Mouse (Mus musculus) heart, adult 18-20 months (tissue): ENCODE results near the gene Bub1b. TPM values are rescaled to one million over a fixed set of nuclear protein-coding genes. Genes with fewer than 3 reads are reported as not detected.
A peak's percentile ranks its signal among the peaks of the same experiment; 100 is the strongest.

ENCODE experiments used
- DNase-seq, 2 experiments: peaks; one replicate each; pipeline ENCODE4 v3.0.0; 2021 to 2022; ENCODE audit warnings: mixed read lengths in 1 of 2
- total RNA-seq, 2 experiments: library from RNA; stranded (reverse); gene quantifications; 2 replicates each; pipeline ENCODE4 v1.2.3; 2021

The Bub1b gene
- total RNA-seq, 2 experiments from 2014 or later, result 0.82 to 1.8 TPM

DNA sequence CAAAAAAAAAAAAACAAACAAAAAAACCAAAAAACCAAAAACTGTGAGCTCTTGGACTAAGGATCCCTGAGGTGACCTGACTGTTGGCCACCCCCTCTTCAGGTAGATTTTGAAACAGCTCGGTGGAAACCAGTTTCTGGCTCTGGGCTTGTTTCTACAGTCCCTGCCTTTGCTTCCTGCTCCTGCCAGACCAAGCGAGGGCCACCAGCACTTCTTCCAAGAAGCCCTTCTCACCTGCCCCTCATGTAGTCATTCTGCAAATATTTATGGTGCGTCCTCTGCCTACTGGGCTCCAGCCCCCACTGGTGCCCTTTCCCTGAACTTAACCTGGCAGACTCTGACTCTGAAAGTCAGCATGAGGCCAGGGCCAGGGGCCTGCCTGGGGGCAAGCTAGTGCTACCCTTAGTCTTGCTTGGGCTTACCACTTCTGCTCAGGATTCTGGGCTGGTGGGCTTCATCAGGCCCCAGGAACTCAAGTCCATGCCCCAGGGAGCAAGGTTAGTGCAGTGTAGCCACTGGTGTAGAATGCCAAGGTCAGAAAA is 67.0 kb downstream of the Bub1b start:
- DNase-seq, result no peak

DNA sequence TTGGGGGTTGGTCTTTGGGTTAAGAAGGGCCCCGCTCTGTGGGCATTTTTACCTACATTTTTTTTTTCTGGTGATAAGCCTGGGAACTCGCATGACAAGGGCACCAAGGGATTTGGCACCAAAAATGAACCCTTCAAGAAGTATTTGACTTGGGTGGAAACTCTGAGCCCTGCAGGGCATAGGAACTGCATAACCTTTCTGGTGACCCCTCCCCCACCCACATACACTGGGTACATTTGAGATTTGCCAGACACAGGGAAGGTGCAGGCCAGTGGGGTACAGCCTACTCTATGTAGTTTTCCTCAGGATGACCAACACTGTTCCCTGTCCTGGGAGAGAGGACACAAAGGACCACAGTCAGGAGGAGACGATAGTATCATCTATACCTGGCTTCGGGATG is 67.6 kb downstream of the Bub1b start:
- no peak for DNase-seq

DNA sequence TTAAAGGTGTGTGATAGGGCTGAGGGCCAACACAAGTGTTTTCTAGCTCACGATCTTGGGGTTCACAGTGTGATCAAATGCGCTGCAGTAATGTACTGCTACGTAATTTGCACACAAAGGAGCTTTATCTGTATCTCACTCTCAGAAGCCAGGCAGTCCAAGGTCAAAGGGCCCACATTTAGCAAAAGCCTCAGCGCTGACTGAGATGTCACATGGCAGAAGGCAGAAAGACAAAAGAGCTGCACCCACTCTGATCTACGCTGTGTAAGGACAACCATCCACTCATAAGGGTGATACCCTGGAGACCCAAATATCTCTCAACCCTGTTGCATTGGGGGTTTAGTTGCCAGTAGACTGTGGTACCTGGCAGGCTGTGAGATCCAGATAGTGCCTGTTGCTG is 69.2 kb downstream of the Bub1b start:
- DNase-seq, result no peak

DNA sequence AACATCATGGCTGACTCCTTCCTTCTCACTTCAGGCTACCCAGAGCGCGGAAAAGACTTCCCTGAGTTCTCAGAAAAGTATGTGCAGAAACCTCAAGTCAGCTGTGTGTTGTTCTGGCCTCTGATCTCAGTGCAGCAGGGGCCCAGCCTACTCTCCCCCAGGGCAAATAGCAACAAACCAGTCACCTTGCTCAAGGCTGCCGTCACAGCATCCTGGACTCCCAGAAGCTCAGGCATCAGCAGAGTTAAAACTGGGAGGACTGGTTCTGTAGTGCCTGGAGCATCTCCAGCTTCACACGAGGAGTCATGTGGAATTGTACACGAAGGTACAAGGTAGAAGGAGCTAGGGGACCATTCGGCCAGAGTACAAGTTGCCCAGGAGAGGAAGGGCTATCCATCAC is 71.2 kb downstream of the Bub1b start:
- no peak for DNase-seq

DNA sequence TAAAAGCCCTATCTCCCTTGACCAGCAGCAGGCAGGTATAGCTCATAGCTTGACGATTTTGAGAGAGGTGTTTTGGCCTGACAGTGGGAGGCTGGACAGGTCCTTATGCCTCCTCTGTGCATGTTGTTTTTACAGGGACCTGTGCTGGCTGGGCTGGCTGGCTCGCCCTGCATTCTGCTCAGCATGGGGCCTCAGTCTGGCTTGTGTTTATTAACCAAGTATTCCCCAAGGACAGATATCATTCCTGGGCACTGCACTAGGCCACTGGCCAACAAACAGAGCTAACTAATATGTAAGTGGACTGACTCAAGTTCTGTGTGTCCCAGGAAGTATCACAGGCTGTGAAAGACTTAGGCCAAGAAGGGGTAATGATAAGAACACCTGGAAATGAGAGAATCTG is 71.8 kb downstream of the Bub1b start:
- DNase-seq, result peak; percentile 21 to 50

DNA sequence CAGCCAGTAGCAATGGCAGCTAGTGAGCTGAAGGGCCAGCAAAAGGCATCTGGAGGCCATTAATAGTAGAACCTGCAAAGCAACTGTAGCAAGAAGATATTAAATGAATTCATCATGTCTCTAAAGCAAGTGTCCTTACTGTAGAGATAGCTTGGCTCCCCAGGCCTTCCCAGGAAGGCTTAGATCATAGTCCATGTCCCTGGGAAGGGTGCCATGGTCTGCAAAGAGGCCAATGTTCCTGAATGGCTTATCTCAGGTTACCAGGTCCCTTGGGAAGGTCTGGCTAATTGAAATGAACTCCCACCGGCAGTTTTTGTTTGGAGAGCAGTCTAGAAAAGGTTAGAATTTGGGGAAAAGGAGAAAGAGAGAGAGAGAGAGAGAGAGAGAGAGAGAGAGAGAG is 73.7 kb downstream of the Bub1b start:
- no peak for DNase-seq

DNA sequence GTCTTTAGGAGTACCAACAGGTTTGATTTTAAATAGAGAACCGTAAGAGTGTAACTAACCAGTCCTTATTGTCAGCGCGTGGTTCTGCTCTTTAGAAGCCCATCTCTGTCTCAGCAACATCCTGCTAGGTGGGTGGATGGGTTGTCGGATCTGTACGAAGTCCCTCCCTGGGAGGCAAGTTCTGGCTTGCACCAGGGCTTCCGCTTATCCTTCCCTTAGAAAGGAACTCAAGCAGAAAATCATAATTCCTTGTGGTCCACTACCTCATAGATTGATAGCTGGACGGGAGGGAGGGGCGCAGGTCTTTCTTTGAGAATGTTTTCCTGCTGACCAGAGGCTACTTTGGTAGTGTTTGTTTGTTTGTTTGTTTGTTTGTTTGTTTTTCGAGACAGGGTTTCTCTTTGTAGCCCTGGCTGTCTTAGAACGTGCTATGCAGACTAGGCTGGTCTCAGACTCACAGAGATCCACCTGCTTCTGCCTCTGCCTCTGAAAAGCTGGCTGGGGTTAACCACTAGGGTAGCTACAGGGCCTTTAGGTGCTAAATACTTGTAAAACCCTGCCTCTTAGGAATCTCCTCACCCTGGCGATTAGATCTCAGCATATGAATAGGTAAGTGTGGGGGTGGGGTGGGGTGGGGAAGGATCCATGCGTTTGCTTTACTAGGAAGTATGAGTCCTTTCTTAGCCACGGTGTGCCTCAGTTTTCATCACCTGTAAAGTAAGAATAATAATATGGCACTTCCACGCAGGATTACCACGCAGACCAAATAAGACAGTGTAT is 75.9 kb downstream of the Bub1b start:
- DNase-seq, result no peak

DNA sequence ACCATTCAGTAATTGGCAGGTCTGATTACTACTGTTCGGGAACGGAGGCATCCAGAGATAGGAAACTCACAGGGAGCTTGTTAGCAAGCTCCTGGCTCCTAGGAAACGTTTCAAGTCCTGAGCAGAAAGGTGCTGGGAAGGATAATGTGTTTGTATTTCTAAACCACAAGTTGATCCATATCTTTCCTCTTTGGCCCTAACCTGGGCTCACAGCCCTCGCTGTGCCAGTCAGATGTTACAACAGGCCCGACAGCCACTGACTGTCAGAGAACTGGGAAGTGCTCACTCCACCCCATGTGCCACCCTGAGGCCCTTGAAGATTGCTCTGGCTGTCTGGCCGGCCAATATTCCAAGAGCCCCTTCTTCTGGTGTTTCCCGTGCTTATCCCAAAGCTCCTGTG is 76.5 kb downstream of the Bub1b start:
- no peak for DNase-seq

DNA sequence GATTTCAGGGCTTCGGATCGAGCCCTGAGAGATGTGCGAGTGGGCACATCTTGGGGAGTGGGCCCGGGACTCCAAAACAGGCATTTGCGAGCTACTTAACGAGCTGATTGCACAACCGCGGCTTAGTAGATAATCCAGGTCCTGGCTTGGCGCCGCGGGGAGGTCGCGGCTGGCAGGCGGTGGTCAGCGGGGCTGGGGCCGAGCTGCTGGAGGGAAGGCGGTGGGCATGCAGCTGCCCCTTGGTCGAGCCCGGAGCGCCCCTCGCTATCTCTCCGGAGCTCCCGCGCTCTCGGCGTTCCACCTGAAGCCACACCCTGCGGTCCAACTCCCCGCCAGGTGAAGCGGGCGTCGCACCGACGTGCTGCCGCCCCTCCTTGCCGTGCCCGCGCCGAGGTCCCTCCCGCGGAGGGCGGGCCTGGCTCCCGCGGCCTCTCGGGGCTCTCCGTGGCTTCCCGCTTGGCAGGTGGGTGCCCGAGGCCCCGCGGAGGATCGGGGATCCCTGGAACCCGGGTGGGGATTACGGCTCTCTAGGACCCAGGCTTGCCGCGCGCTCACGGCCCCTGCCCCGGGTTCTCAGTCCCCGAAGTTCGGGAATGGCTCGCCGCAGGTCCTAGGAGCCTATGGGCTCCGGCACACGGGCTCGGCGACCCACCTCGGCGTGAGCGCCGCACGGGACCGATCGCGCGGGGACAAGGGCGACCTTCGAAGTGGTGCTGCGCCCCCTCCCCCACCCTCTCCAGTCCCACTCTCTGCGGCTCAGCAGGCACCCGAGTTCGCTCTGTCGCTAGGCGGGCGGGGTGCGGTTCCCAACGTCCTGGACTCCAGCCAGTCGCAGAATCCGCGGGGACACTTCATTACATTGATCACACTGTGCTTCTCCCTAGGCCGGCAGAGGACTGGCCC is 79.1 kb downstream of the Bub1b start:
- DNase-seq, result peak in 1 of 2 experiments; percentile 45

DNA sequence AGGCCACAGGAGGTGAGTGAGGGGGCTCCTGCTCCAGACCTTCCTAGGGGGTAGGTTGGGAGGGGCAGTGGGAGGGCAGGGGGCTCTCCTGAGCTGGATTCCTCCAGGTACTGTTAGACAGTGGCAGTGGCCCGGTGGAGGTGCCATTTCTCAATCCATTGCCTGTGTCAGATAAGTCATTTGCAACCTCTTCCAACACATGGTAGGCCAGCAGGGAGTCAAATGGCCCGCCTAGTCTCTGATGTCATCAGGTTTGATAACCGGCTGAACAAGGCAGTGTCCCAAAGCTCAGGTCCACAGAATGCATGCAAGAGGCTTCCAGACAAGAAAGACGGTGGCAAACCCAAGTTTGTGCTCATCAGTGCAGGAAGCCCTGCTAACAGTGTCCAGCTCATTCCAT is 79.8 kb downstream of the Bub1b start:
- no peak for DNase-seq

DNA sequence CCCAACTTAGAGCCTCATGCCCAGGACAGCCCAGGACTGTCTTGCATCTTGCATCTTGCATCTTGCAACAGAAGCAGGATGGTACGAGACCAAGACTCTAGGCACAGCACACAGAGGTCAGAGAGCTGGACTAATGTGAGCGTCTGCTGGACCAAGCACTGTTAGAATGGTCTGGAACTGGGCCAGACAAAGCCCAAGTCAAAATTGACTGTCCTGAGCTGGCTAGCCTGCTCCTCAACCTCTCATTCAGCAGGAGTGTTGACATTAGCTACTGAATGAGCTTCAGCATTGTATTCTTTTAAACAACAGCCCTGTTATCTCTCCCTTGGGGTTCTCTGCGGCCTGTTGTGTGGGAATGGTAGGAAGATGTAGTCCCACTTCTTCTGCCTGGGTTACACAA is 81.6 kb downstream of the Bub1b start:
- DNase-seq, result no peak

DNA sequence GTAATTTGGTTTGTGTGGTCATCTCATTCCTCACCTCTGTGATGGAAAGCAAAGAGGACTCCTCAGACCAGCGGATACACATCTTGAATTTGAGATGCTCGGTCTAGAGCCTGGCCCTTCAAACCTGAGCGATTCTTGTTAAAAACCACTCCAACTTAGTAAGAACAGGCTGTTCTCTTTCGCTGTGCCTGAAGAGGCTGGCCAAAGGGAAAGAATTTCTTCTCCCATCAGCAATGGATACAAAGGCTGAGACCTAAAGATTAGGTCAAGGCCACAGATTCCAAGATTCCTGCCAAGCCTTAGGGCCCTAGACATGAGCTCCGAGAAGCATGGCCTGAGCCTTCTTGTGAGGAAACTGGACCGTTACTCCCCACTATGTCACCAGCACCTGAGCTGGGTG is 82.9 kb downstream of the Bub1b start:
- DNase-seq, result no peak

DNA sequence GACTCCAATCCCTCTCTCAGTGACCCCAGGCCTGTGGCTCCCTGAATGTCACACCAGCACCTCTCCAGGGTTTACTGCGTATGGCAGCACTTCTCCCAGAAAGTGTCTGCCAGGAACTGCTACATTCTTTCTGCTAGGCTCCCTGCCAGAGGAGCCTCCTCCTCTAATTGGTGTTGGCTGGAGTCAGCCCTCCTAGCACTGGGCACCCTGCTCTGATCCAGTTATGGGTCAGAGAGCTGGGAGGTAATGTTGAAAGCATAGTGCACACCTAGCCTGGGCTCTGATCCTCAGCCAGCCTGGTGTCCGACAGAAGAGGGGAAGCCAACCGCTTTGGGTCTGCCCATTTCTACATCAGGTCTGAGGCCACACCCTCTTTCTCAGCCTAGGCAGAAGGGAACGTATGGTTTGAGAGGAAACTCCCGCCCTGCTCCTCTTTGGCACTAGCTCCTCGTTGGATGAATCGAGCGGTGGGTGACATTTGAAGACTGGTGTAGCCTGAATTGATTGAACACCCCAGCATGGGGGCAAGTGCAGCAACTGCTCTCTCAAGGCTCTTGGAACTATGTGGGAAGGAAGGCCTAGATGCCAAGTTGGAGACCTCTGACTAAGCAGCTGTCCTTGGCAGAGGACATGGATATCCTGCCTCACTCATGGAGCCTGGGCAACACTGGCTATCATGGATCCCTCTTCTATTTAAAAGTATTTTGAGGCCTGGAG is 84.7 kb downstream of the Bub1b start:
- DNase-seq, result peak in 1 of 2 experiments; percentile 48

DNA sequence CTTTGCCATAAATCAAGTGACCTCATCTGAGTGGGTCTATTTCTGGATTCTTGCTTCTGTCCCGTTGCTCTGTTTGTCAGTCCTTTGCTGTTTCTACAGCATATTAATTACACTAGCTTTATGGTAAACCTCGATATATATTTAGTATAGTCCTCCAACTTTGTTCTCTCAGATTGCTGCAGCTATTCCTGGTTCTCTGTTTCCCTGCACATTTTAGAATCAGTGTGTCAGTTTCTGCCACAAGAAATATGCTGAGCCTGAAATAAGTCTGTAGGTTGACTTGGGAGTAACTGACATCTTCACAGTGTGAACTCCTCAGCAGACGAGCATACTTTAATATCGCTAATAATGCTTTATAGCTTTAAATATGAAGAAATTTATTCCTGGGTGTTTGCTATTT is 87.1 kb downstream of the Bub1b start:
- DNase-seq, result no peak

DNA sequence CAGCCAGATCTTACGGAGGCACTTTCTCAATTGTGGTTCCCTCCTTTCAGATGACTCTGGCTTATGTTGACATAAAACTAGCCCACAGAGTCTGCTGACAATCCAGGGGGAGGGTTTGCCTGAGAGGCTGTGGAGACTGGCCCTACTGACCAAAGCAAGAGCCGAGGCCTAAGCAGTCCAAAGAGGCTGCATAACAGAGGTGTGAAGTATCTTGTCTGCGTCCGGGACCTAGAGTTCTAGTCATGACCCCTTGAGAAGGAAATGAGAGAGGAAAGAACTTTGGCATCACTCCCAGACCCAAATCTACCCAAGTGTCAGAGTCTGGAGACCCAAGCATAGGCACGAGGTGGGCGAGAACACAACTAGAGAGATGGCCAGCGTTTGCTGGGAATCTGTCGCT is 88.7 kb downstream of the Bub1b start:
- DNase-seq, result no peak

DNA sequence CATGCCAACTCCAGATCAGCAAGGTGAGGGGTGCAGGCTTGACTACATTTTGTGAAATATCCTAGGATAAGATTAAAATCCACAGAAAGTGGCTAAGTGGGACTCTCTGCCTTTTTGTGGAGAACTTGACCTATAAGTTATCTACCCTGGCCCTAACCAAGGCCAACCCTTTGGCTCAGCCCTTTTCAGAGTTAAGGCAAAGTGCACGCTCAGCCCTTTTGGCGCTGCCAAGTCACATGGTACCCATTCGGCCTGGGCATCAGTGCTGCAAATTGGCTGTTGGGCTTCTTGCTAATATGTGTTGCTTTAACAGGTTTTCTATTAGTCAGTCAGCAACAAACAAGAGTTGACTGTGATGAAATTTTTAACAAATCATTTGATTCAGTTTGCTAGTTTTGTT is 89.8 kb downstream of the Bub1b start:
- DNase-seq, result no peak

DNA sequence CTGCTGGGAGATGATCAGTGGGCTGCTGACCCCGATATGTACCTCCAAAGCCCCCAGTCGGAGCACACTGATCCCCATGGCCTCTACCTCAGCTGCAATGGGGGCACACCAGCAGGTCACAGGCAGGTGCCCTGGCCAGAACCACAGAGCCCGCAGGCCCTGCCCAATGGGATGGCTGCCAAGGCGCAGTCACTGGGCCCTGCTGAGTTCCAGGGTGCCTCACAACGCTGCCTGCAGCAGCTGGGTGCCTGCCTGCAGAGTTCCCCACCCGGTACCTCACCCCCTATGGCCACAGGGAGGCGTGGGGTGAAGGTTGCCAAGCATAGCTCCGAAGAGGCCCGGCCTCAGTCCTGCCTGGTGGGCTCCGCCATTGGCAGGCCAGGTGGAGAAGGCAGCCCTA is 91.9 kb downstream of the Bub1b start:
- no peak for DNase-seq

Other genes starting within 250 kb of the Bub1b start
- under 1 TPM in 1 of 2 experiments, not detected in 1; 0.07 TPM for gene Gpr176, start 224.8 kb upstream of the Bub1b start, total RNA-seq
- 1 to 10 TPM; 5.1 to 7.3 TPM for gene Eif2ak4, start 209.6 kb upstream of the Bub1b start, total RNA-seq
- 100 to 1,000 TPM; 131 to 136 TPM for gene Srp14, start 118.5 kb upstream of the Bub1b start, total RNA-seq
- gene Bmf, start 48.5 kb upstream of the Bub1b start, total RNA-seq, result 1 to 10 TPM; 5.2 to 5.4 TPM
- gene Pak6, start 65.1 kb downstream of the Bub1b start, total RNA-seq, result 1 to 10 TPM; 9.0 to 9.3 TPM
- 1 to 10 TPM; 1.1 to 1.3 TPM for gene Ankrd63, start 105.8 kb downstream of the Bub1b start, total RNA-seq
- gene Plcb2, start 130.2 kb downstream of the Bub1b start, total RNA-seq, result 1 to 10 TPM; 1.4 to 2.6 TPM
- gene Inafm2, start 147.5 kb downstream of the Bub1b start, total RNA-seq, result 10 to 100 TPM; 31.3 to 35.1 TPM
- gene Ccdc9b, start 164.4 kb downstream of the Bub1b start, total RNA-seq, result 10 to 100 TPM; 20.8 to 25.7 TPM
- gene Phgr1, start 174.6 kb downstream of the Bub1b start, total RNA-seq, result not detected
- gene Disp2, start 181.5 kb downstream of the Bub1b start, total RNA-seq, result under 1 TPM in 1 of 2 experiments, not detected in 1; 0.07 TPM
- gene Knstrn, start 215.8 kb downstream of the Bub1b start, total RNA-seq, result 1 to 10 TPM in 1 of 2 experiments, under 1 TPM in 1; 0.85 to 1.6 TPM